Mouse (Mus musculus): ENCODE measurements around the gene Gm45234.

GRCm38 (mm10) chr6:124767536-124767919 is 11.7 kb upstream of the Gm45234 start:
- TF ChIP-seq EP300 (IDR thresholded peaks at IDR 0.05; ENCODE audit: low read depth) = no peak
- no peak for TF ChIP-seq CTCF (IDR thresholded peaks at IDR 0.05; ENCODE audit: low read depth)

All from liver, embryonic 14.5 days (tissue).